Mouse (Mus musculus): ENCODE results near the gene Epb41l2. TPM values are rescaled to one million over a fixed set of nuclear protein-coding genes. Genes with fewer than 3 reads are reported as not detected.
A peak's percentile ranks its signal among the peaks of the same experiment; 100 is the strongest.

Gene Epb41l2
- polyA plus RNA-seq, 1 experiment from 2014 or later: 45.5 TPM

GRCm38 (mm10) chr10:25434358-25435044 is 74.9 kb downstream of the Epb41l2 start:
- Histone ChIP-seq H3K27me3 (ENCODE audit: insufficient read depth, low read length) (no peaks in the 10 kb centered on the region), H3K4me1 (replicated peaks; ENCODE audit: insufficient read depth, low read length) (peaks cover 5% of the 10 kb centered on the region), H3K4me3 (replicated peaks; ENCODE audit: low read depth, low read length) (no peak overlapping the region), H3K36me3 (ENCODE audit: insufficient read depth, low read length) (no peaks in the 10 kb centered on the region), H3K9me3 (replicated peaks; ENCODE audit: low read length) (no peaks in the 10 kb centered on the region), H3K9ac (ENCODE audit: low read depth, low read length) (no peak overlapping the region), H3K4me2 (ENCODE audit: low read length) (peak overlapping the region; percentile 17; the same call in 1 of the 2 replicates), H3K27ac (peak overlapping the region; percentile 54)
- ATAC-seq (replicated peaks; ENCODE audit: low FRiP score, low read depth): no peak; the same call in 1 of the 2 replicates
- DNase-seq (ENCODE audit: low spot score): peak; percentile 80
- TF ChIP-seq CTCF (IDR thresholded peaks at IDR 0.05; ENCODE audit: low read depth): no peak
- WGBS: 39% methylated on average over 13 of the region's 13 CpGs

DNA sequence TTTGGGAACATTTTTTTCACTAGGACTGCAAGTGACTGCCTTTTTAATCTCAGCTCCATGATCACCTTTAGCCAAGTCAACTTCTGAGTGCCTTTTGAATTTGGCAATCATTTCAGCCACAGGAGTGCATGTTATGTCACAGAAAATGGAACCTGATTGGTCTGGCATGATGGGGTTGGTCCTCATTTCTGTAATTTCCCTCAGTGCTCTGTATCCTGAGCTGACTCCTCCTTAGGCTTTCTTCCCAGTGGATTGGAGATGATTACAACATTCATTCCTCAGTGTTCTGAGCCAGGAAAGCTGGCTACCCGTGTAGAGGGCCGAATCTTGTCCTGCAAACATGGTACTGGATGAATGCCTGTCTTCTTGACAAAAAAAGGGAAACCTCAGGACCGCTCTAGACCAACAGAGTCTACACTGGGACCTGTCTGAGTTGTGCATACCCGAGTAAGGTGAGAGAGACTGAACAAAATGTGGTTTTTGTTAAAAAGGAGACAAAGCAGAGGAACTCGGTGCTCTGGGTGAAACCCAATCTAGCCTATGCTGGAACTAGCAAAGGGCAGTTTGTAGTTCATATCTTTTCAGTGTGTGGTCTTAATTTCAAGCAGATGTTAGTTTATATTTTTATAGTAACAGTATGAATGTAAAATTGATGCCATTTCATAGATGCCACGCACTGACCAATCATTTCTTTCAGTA is 77.3 kb downstream of the Epb41l2 start:
- Histone ChIP-seq H3K9ac (ENCODE audit: low read depth, low read length) (no peak overlapping the region), H3K27ac (no peak overlapping the region), H3K9me3 (replicated peaks; ENCODE audit: low read length) (no peaks in the 10 kb centered on the region), H3K4me3 (replicated peaks; ENCODE audit: low read depth, low read length) (no peak overlapping the region), H3K36me3 (ENCODE audit: insufficient read depth, low read length) (no peaks in the 10 kb centered on the region), H3K4me2 (ENCODE audit: low read length) (no peak overlapping the region), H3K4me1 (replicated peaks; ENCODE audit: insufficient read depth, low read length) (peaks cover 5% of the 10 kb centered on the region), H3K27me3 (ENCODE audit: insufficient read depth, low read length) (no peaks in the 10 kb centered on the region)
- DNase-seq (ENCODE audit: low spot score): no peak
- 75% methylated on average over 6 of the region's 6 CpGs for WGBS
- ATAC-seq (replicated peaks; ENCODE audit: low FRiP score, low read depth): no peak
- TF ChIP-seq CTCF (IDR thresholded peaks at IDR 0.05; ENCODE audit: low read depth): no peak

DNA sequence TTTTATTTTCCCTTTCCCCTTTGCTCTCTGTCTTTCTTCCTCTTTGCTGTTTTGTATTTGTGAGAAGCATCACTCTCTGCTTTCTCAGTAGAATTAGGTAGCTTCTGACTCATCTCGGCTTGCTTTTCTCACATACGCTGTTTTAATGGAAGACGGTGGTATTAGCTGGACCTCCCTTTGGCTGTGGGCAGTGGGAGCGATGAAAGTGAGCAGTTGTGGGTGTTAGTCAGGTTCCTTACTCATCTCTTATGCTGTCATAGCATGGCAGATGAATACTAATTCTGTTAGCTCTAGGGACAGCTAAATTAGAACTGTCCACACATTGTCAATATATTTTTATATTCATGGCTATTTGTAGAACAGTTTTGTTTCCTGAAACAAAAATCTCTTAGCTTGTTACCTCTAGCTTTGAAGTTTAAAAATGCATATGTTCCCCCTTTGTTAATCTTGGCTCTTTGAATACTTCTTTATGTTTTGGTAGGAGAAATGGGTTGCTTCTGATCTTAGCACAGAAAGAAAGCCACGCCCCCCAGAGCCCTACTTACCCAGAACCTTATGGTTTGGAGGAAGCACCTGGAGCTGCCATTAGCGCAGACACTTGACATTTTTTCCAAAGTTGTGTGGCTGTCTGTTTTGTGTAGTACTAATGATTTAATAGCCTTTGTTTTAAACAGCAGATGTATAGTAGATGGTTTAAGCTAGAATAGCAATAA is 78.1 kb downstream of the Epb41l2 start:
- no peak for TF ChIP-seq CTCF (IDR thresholded peaks at IDR 0.05; ENCODE audit: low read depth)
- Histone ChIP-seq H3K36me3 (ENCODE audit: insufficient read depth, low read length) (no peaks in the 10 kb centered on the region), H3K4me3 (replicated peaks; ENCODE audit: low read depth, low read length) (no peak overlapping the region), H3K4me1 (replicated peaks; ENCODE audit: insufficient read depth, low read length) (peaks cover 5% of the 10 kb centered on the region), H3K9me3 (replicated peaks; ENCODE audit: low read length) (no peaks in the 10 kb centered on the region), H3K4me2 (ENCODE audit: low read length) (no peak overlapping the region), H3K27ac (no peak overlapping the region), H3K9ac (ENCODE audit: low read depth, low read length) (no peak overlapping the region), H3K27me3 (ENCODE audit: insufficient read depth, low read length) (no peaks in the 10 kb centered on the region)
- DNase-seq (ENCODE audit: low spot score): no peak
- 80% methylated on average over 6 of the region's 6 CpGs for WGBS
- ATAC-seq (replicated peaks; ENCODE audit: low FRiP score, low read depth): no peak

- no peaks in the 10 kb centered on the region for H3K9me3 ChIP-seq (replicated peaks; ENCODE audit: low read length)
- DNase-seq (ENCODE audit: low spot score) (no peak), ATAC-seq (replicated peaks; ENCODE audit: low FRiP score, low read depth) (no peak)
- no peak overlapping the region for H3K27ac ChIP-seq
- TF ChIP-seq CTCF (IDR thresholded peaks at IDR 0.05; ENCODE audit: low read depth): no peak
- H3K27me3 ChIP-seq (ENCODE audit: insufficient read depth, low read length): no peaks in the 10 kb centered on the region
- peaks cover 5% of the 10 kb centered on the region for H3K4me1 ChIP-seq (replicated peaks; ENCODE audit: insufficient read depth, low read length)
- H3K9ac ChIP-seq (ENCODE audit: low read depth, low read length): no peak overlapping the region
- WGBS: 81% methylated on average over 8 of the region's 8 CpGs
- H3K4me3 ChIP-seq (replicated peaks; ENCODE audit: low read depth, low read length): no peak overlapping the region
- H3K36me3 ChIP-seq (ENCODE audit: insufficient read depth, low read length): no peaks in the 10 kb centered on the region
- H3K4me2 ChIP-seq (ENCODE audit: low read length): no peak overlapping the region
Measured at GRCm38 (mm10) chr10:25438299-25438680, 78.7 kb downstream of the Epb41l2 start.

- DNase-seq (ENCODE audit: low spot score) (no peak), ATAC-seq (replicated peaks; ENCODE audit: low FRiP score, low read depth) (no peak)
- Histone ChIP-seq H3K27me3 (ENCODE audit: insufficient read depth, low read length) (no peaks in the 10 kb centered on the region), H3K9ac (ENCODE audit: low read depth, low read length) (no peak overlapping the region), H3K4me1 (replicated peaks; ENCODE audit: insufficient read depth, low read length) (no peaks in the 10 kb centered on the region), H3K36me3 (ENCODE audit: insufficient read depth, low read length) (peaks cover 8% of the 10 kb centered on the region), H3K4me3 (replicated peaks; ENCODE audit: low read depth, low read length) (no peak overlapping the region), H3K4me2 (ENCODE audit: low read length) (no peak overlapping the region), H3K9me3 (replicated peaks; ENCODE audit: low read length) (no peaks in the 10 kb centered on the region), H3K27ac (no peak overlapping the region)
- TF ChIP-seq CTCF (IDR thresholded peaks at IDR 0.05; ENCODE audit: low read depth): no peak
- 74% methylated on average over 4 of the region's 4 CpGs for WGBS
Measured at GRCm38 (mm10) chr10:25439163-25439562, 79.6 kb downstream of the Epb41l2 start.

GRCm38 (mm10) chr10:25439856-25440255 is 80.3 kb downstream of the Epb41l2 start:
- 81% methylated on average over 3 of the region's 3 CpGs for WGBS
- no peak for TF ChIP-seq CTCF (IDR thresholded peaks at IDR 0.05; ENCODE audit: low read depth)
- DNase-seq (ENCODE audit: low spot score): no peak
- Histone ChIP-seq H3K4me3 (replicated peaks; ENCODE audit: low read depth, low read length) (no peak overlapping the region), H3K27me3 (ENCODE audit: insufficient read depth, low read length) (no peaks in the 10 kb centered on the region), H3K9me3 (replicated peaks; ENCODE audit: low read length) (no peaks in the 10 kb centered on the region), H3K4me2 (ENCODE audit: low read length) (no peak overlapping the region), H3K36me3 (ENCODE audit: insufficient read depth, low read length) (peaks cover 8% of the 10 kb centered on the region), H3K27ac (no peak overlapping the region), H3K9ac (ENCODE audit: low read depth, low read length) (no peak overlapping the region), H3K4me1 (replicated peaks; ENCODE audit: insufficient read depth, low read length) (no peaks in the 10 kb centered on the region)
- no peak for ATAC-seq (replicated peaks; ENCODE audit: low FRiP score, low read depth)
